Mouse (Mus musculus) left cerebral cortex, postnatal 36 days (tissue): ENCODE measurements at regions not wholly inside any gene's neighbourhood (a gene's known extent, or its start where the extent isn't known, plus 50 kb on each side); places are given as distances from the start of the nearest gene placed in this dataset.

Source experiments
- DNase-seq, 2 experiments: peaks; one replicate each; pipeline ENCODE4 v3.0.0; 2021 to 2022; ENCODE audit warnings: low spot score in 2 of 2, mixed read lengths in 1 of 2
- intact Hi-C: fragments of 180-260 bp; cut with DNase I; formaldehyde crosslinking; loops from one replicate; pipeline ENCODE4 v1.15.1; 2025

GRCm38 (mm10) chr14:25392940-25393339 is 66.0 kb upstream of the Zmiz1 start:
- no peak for DNase-seq
- intact Hi-C loops = no loop called here

- intact Hi-C loops = no loop called here
Measured at GRCm38 (mm10) chr14:25394931-25395330, 64.1 kb upstream of the Zmiz1 start.

DNA sequence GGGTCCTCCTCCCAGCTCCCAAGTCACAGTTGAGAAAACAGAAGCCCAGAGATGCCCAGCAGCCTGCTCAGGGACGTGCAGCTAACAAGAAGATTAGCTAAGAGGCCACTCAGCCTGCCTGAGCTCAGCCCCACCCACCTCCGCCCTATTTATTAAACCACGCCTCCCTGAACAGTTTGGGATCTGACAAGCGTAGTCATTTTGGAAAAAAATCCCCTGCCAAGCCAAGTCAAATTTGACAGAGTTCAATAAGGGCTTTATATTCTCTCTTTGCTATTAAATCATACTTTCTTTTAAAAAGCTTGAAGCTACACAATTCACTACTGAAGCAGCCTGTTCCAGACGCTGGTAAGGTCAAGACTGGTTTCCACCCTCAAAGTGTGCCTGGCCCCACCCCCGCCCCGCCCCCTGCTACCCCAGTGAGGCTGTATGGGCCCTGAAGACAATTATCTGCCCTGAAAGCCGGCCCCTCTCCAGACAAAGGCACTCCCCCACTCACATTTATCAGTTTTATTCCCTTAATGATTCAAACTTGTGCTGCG is 61.9 kb upstream of the Zmiz1 start:
- no peak for DNase-seq
- intact Hi-C loops = no loop called here

More at GRCm38 (mm10) chr14:25394931-25395330, 64.1 kb upstream of the Zmiz1 start:
- DNase-seq = no peak

- intact Hi-C loops = no loop called here
- DNase-seq = no peak
Measured at GRCm38 (mm10) chr14:25397751-25398150, 61.2 kb upstream of the Zmiz1 start.

DNA sequence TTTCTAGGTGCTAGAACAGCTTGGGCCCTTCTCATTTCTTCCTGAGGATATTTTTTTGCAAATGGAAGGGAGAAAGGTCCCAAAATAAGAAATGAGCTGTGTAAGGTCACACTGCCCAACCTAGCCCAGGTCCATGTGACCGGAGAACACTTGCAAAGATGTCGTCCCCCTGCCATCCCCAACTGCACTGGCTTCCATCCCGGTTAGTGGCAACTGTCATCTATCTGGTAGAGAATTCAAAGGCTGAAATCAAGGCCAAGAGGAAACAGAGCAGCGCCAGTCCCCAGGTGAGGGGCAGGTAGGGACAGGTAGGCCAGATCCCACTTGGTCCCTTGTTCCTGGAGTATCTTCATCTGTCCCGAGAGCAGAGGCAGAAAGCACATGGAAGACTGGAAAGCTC is 60.2 kb upstream of the Zmiz1 start:
- intact Hi-C loops = no loop called here
- DNase-seq = no peak

- intact Hi-C loops = no loop called here
- DNase-seq = no peak
Measured at GRCm38 (mm10) chr14:25399286-25399685, 59.7 kb upstream of the Zmiz1 start.

DNA sequence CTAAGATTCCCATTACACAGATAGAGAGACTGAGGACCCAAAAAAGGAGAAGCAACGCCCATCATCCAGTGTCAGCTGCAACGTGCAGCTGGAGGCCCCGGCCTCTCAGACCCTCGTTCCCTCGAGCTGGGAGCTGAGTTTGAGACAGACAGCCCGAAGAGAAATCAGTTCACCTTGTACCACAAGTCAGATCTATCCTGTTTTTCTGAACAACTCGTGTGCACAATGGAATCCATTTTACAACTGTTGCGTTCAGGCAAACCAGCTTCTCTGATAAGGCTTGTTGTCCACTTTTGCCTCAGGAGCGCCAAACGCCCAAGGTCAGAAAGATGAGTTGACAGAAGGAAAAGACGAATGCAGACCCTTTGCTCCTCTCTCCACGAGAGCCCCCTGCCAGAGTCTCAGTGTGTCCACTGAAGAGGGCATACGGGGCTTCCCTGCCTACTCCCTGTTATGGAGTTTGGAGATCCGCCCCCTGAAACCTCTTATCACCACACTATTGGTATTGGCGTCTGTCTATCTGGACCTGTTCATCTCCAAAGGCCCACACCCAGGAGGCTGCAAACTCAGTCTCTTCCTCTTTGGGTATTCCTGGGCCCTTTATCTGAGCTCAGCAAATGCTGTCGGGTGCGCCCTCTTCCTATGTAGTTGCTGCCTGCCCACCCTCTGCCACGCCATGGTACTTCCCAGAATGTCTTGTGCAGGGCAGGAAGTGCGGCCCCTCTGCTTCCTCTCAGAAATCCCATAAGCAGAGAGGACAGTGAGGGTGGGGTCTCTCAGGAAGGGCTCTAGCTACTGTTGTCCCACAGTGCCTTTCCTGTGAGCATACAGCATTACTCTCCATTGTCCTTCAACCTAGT is 57.7 kb upstream of the Zmiz1 start:
- intact Hi-C loops = no loop called here
- no peak for DNase-seq

- no peak for DNase-seq
- intact Hi-C loops = no loop called here
Measured at GRCm38 (mm10) chr14:25402409-25402808, 56.6 kb upstream of the Zmiz1 start.

DNA sequence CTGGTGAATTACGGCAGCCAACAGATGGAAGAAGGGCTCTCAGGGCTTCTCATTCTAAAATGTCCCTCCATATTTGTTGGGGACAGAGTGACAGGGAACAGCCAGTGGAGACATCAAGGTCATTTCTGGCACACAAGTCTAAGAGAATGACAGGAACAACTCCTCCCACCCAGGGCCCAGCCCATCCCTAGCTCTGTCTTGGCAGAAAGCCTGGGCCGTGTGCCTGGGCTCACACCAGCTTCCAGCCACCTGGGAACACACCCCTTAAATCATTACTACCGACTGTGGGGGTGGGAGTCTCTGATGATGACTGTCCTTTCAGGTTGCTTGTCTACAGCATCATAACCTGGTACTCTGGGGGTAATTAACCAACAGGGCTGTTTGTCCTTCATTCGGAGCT is 53.8 kb upstream of the Zmiz1 start:
- intact Hi-C loops = no loop called here

GRCm38 (mm10) chr14:25406059-25406458 is 52.9 kb upstream of the Zmiz1 start:
- DNase-seq = no peak
- intact Hi-C loops = no loop called here

More for the DNA sequence above, 53.8 kb upstream of the Zmiz1 start:
- DNase-seq = no peak

DNA sequence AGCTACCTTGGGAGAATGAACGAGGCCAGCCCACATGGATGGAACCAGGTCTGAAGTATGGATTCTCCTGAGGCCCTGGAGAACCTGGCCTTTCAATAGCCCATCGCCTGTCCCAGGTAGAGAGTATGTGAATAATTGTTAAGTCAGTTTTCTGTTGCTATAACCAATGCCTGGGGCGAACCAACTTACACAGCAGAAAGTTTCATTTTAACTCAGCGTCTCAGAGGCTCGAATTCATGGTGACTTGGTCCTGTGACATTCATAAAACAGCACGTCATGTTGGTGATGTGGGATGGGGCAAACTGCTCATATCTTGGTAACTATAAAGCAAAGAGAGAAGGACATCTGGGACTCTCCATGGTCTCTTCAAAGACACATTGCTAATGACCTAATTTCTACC is 52.4 kb upstream of the Zmiz1 start:
- intact Hi-C loops = no loop called here
- no peak for DNase-seq

- intact Hi-C loops = no loop called here
- no peak for DNase-seq
Measured at GRCm38 (mm10) chr14:25407111-25407510, 51.9 kb upstream of the Zmiz1 start.
